Mouse (Mus musculus): Measurements from ENCODE around the gene Stx5a.

DNA sequence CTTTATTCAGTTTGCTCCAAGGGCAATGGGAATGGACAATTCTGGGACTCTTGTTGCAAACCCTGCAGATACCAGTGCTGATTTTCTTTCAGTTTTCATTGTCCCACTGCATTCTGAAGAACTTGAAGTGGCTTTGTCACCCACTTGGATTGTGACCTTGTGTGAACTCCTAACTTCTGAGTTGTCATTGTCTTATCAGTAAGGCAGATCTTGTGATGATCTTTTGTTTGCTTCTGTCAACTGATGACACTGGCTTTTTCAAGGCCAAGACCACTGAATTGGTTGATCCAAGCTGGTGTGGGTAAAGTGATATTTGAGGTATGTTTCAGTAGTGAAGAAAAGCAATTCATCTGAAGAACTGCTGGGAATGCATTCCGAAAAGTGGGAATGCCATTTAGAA, 4.2 kb downstream of the Stx5a start:
- no peak for TF ChIP-seq CTCF (IDR thresholded peaks at IDR 0.05; ENCODE audit: low read depth, low read length)
- no peak for TF ChIP-seq GATA1 (IDR thresholded peaks at IDR 0.05; ENCODE audit: borderline replicate concordance, low read length)
- no peak for TF ChIP-seq TAL1 (conservative IDR thresholded peaks at IDR 0.05; ENCODE audit: low read depth, low read length)
